Mouse (Mus musculus) brain, embryonic 18.5 days (tissue): ENCODE results near the gene Wdr1.

ENCODE experiments used
- DNase-seq: peaks from one replicate; pipeline ENCODE4 v3.0.0-alpha.2; 2012; ENCODE audit warnings: low read depth, low spot score

Gene Wdr1

DNA sequence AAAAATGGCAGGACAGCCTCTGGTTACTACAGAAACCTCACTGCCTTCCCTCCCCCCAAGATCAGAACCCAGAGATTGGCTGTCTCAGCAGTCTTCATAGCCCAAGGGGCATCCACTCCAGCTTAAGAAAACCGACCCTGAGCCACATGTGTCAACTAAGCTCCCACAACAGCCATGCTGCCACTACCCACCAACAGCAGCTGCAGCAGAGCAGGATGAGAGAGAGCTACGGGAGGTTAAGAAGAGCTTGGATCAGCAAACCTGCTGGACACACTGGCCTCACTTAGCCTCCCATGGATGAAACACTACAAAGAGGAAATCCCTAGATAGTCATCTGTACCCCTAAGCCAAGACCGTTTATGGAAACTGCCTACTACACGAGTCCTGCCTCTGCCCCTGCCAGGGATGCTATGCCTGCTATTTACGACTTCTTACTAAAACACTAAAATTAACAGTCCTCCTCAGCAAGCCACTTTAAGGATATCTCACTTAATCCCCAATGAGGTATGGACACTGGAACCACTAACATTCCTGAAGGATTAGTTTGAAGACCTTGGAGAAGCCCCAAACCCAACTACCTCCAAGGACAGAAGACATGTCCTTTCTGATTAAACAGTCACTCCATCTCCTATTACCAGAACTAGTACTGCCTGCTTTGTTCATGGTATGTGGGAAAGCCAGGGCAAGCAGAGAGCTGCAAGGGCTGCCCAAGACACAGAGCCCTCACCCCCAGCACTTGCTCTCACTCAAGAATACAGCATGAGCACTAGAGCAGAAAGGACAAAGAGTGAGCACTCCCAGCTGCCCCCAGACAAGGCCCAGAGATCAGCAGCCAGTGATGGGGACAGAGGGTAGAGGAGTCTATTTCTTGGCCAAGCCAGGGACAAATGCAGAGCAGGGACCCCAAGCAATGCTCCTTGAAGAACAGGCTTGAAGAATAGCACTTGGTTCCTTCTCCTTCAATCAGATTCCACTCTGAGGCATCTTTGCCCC is 18.3 kb downstream of the Wdr1 start:
- no peak for DNase-seq

GRCm38 (mm10) chr5:38543496-38544217 is 19.4 kb downstream of the Wdr1 start:
- DNase-seq, result no peak

GRCm38 (mm10) chr5:38541728-38542127 is 21.3 kb downstream of the Wdr1 start:
- DNase-seq, result no peak

DNA sequence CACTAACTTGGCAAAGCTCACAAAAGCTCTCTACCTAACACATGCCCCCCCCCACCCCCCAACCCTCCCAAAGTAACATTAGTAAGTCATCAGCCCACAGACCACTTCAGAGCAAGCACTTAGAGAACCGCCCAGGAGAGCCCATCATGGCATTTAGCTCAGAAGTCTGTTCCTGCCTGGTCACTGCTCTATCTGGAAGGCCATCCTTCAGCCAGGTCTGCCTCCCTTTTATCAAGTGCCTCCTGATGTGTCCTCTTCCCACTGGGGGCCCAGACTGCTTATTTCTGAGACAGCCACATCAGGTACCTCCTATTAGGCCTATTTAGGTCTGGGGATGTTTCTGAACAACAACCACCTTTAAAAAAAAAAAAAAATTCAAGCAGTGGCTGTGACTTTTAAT is 22.1 kb downstream of the Wdr1 start:
- DNase-seq, result no peak

DNA sequence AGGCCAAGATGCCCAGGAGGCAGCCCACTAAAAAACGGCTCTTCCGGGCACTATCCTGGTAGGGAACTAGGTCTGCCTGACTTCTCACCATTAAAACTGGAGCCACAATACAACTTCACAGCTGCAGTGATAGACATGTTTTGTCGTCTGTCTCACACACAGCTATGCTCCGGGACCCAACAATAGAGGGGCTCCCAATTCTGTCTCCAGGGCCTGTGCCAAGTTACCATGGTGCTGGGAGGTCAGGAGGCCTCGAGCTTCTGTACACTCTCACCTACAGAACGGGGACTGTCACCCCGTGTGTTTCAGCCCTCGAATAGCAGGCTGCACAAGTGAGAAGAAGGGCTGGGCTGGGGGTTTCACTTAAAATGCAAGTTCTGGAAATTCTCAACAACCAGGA is 24.5 kb downstream of the Wdr1 start:
- DNase-seq, result no peak

DNA sequence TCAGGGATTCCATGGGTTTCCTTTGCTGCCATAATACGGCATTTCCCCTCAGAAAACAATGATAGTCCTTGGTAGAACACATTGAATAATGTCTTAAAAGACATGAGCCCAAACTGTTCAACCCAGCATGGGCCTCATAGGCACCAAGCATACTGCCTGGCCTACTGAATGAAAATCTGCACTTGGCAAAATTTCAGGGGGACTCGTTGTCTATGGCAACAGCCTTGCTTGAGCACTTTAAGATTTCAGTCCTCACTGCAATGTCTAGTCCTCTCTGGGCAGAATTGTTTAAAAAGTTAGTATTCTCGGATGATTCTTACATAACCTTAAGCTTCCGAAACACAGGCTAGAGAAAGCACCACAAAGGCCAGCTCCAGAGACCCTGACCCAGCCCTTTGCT is 25.2 kb downstream of the Wdr1 start:
- DNase-seq, result no peak

GRCm38 (mm10) chr5:38536822-38537221 is 26.2 kb downstream of the Wdr1 start:
- no peak for DNase-seq

GRCm38 (mm10) chr5:38532084-38532483 is 30.9 kb downstream of the Wdr1 start:
- no peak for DNase-seq

GRCm38 (mm10) chr5:38529724-38530428 is 33.1 kb downstream of the Wdr1 start:
- DNase-seq, result no peak

- DNase-seq, result no peak
Observed at GRCm38 (mm10) chr5:38522977-38523376, 40.0 kb downstream of the Wdr1 start.

GRCm38 (mm10) chr5:38520838-38521237 is 42.2 kb downstream of the Wdr1 start:
- DNase-seq, result no peak

DNA sequence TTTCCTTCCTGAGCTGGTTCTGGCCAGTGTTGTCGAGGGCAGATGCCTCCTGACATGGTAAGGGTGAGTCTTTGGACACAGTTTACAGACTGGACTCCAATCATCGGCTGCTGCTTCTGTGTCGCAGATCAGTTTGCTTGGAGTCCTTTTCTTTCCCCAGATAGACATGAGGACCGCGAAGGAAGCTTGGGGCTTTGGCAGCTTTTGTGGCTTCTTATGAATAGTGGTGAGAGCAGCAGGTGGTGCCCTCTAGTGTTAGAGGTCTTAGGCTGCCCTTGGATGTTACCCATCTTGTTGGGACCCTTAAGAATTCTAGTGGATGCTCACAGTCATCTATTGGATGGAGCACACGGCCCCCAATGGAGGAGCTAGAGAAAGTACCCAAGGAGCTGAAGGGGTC is 46.8 kb downstream of the Wdr1 start:
- DNase-seq, result no peak

GRCm38 (mm10) chr5:38512991-38513390 is 50.0 kb downstream of the Wdr1 start:
- DNase-seq, result no peak

GRCm38 (mm10) chr5:38509568-38509967 is 53.5 kb downstream of the Wdr1 start:
- DNase-seq, result no peak

DNA sequence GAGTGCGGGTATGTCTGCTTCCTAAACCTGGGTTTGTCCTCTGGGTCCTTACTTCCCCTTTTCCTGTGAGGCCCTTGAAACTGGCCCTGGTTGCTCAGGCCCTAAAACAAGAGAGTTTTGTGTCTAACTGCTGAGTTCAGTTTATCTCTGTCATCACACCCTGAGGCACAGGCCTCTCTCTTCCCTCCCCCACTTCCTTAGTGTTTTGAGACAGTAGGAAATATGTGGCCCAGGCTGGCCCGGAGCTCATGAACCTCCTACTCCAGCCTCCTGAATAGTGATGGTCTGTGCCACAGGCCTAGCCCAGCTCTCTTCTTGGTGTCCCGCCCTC is 57.6 kb downstream of the Wdr1 start:
- DNase-seq, result no peak

DNA sequence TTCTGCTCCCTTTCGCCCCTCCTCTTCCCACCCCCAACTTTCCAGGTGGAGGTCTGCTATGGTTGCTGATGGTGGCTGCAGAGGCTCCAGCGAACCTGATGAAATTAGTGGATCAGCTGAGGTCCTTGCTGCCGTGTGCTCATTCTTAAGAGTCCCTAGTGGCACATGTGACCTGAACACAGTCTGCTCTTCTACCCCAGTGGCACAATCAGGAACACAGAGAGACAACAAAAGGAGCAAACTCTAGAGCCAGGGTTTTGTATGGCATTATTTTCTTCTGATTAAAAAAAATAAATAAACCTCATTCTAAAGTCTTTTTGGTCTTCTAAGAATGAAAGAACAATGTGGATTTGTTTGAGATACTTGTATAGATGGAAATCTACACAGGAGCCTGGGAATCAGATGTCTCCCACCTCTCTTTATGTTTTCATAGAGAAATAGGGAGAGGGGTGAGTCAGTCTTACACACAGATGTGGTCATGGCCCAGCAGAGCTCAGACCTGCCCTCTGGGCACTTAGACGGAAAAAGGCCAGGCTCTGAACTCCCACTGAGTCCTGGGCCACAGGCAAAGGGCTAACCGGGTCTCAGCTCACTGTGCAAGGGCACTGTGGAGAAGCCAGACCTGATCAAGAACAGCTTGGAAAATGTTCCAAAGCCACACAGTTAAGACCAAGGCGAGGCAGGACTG is 58.1 kb downstream of the Wdr1 start:
- no peak for DNase-seq

DNA sequence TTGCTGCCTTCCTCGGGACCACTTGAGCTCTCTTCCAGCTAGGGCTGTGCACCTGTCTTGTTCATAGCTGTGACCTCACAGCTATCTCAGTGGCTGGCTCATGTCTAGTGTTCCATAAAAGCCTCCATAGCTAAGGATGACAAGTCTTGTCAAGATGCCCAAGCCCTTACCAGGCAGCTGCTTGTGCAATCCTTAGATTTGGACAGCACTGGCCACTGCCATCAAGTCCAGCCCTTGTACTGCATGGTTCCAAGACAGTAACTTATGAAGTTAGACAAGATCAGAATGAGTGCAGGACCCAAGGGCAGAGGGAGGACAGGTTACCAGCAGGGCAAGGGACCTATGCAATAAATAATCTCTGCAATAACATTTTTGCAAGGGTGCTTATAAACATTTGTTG is 58.9 kb downstream of the Wdr1 start:
- no peak for DNase-seq

- DNase-seq, result no peak
Observed at GRCm38 (mm10) chr5:38502992-38503391, 60.0 kb downstream of the Wdr1 start, which contains the start of gene Slc2a9. TSS of gene Slc2a9 (minus strand) at chr5:38503143.

- no peak for DNase-seq
Observed at GRCm38 (mm10) chr5:38500043-38500442, 63.0 kb downstream of the Wdr1 start.

DNA sequence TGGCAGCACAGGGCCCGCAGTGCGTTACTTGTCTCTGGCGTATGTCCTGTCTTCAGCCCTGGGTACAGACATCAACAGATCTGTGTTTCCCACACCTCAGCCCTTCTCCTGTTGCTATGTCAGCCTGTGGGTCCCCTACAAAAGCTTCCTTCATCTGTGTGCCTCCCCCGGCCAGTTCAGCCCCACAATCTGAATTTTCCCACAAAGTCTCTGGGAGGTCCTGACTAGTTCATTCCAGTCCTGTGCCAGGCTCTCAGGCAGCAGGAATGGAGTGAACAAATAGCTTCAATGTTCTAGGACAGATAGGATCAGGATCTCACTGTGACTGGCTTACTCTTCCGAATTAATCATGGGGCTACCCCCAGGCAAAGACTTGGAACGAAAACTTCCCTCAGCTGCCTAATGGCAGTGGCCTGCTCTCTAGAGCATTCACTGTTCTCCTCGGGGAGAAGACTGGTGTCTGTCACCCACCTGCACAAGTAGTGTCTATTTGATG is 63.7 kb downstream of the Wdr1 start:
- no peak for DNase-seq

DNA sequence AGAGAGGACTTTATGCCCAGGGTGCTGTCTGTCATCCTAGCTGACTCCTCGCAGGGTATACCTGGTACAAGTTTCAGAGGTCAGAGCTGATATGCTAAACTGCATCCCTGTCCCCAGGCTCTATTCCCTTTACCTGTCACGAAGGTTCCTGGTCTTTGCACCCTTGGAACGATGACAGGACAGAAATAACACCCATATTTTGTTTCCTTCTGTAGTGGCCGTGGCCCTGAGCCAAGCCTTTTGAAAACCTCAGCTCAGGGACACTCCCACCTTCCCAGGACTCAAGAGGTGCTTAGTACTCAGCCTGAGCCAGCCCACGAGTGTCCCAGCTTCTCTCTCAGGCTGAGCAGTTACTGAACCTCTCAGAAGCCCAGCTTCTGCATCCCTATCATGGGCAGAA is 64.5 kb downstream of the Wdr1 start:
- no peak for DNase-seq
